Mouse (Mus musculus) heart, postnatal 25 days (tissue): ENCODE data around the gene Actrt2. TPM values are rescaled to one million over a fixed set of nuclear protein-coding genes. Genes with fewer than 3 reads are reported as not detected.
A peak's percentile ranks its signal among the peaks of the same experiment; 100 is the strongest.

Source experiments
- DNase-seq: peaks from one replicate; pipeline ENCODE4 v3.0.0; 2022; ENCODE audit warnings: low spot score
- intact Hi-C: fragments of 180-260 bp; cut with DNase I; formaldehyde crosslinking; loops from one replicate; pipeline ENCODE4 v1.15.1; 2025
- total RNA-seq, 2 experiments: library from RNA; stranded (reverse); gene quantifications; 2 replicates each; pipeline ENCODE4 v1.2.3; 2021

Actrt2 gene
- total RNA-seq, 2 experiments from 2014 or later, result not detected

- intact Hi-C loops, result no loop called here
- DNase-seq, result no peak
Observed at GRCm38 (mm10) chr4:154693348-154694015, 25.8 kb upstream of the Actrt2 start.

- intact Hi-C loops, result no loop called here
- DNase-seq, result no peak
Observed at GRCm38 (mm10) chr4:154683068-154683752, 15.5 kb upstream of the Actrt2 start.

- intact Hi-C loops, result no loop called here
Observed at GRCm38 (mm10) chr4:154682311-154682710, 14.6 kb upstream of the Actrt2 start.

GRCm38 (mm10) chr4:154675441-154676000 lies 7.9 kb upstream of the Actrt2 start:
- DNase-seq, result no peak
- intact Hi-C loops, result loop anchor here (2.0 kb wide), 2 partner anchors 227 to 347 kb away; no protein-coding TSS in a partner anchor

More at GRCm38 (mm10) chr4:154682311-154682710, 14.6 kb upstream of the Actrt2 start:
- no peak for DNase-seq

- intact Hi-C loops, result loop anchor here (2.0 kb wide), 2 partner anchors 226 to 346 kb away; no protein-coding TSS in a partner anchor
- no peak for DNase-seq
Observed at GRCm38 (mm10) chr4:154674966-154675365, 7.3 kb upstream of the Actrt2 start.

- intact Hi-C loops, result loop anchor here (2.0 kb wide), 2 partner anchors 226 to 346 kb away; no protein-coding TSS in a partner anchor
Observed at GRCm38 (mm10) chr4:154674541-154674940, 6.9 kb upstream of the Actrt2 start.

GRCm38 (mm10) chr4:154673986-154674385 lies 6.3 kb upstream of the Actrt2 start:
- no peak for DNase-seq
- intact Hi-C loops, result loop anchor here (2.0 kb wide), 2 partner anchors 225 to 345 kb away; no protein-coding TSS in a partner anchor

More at GRCm38 (mm10) chr4:154674541-154674940, 6.9 kb upstream of the Actrt2 start:
- no peak for DNase-seq

GRCm38 (mm10) chr4:154672027-154672426 lies 4.4 kb upstream of the Actrt2 start:
- no peak for DNase-seq
- intact Hi-C loops, result no loop called here

GRCm38 (mm10) chr4:154671232-154671912 lies 3.7 kb upstream of the Actrt2 start:
- intact Hi-C loops, result no loop called here
- no peak for DNase-seq

- intact Hi-C loops, result no loop called here
- no peak for DNase-seq
Observed at GRCm38 (mm10) chr4:154662681-154663215, 4.9 kb downstream of the Actrt2 start.

GRCm38 (mm10) chr4:154661256-154661655 lies 6.4 kb downstream of the Actrt2 start:
- intact Hi-C loops, result no loop called here
- DNase-seq, result no peak

GRCm38 (mm10) chr4:154660025-154660424 lies 7.6 kb downstream of the Actrt2 start:
- no peak for DNase-seq
- intact Hi-C loops, result no loop called here

- intact Hi-C loops, result no loop called here
- DNase-seq, result no peak
Observed at GRCm38 (mm10) chr4:154655134-154655910, 12.3 kb downstream of the Actrt2 start.

GRCm38 (mm10) chr4:154652494-154652893 lies 15.2 kb downstream of the Actrt2 start:
- intact Hi-C loops, result no loop called here
- DNase-seq, result no peak

GRCm38 (mm10) chr4:154649083-154649747 lies 18.5 kb downstream of the Actrt2 start:
- peak; percentile 47 for DNase-seq
- intact Hi-C loops, result no loop called here

GRCm38 (mm10) chr4:154642496-154642895 lies 25.2 kb downstream of the Actrt2 start:
- intact Hi-C loops, result no loop called here

GRCm38 (mm10) chr4:154641296-154642110 lies 26.2 kb downstream of the Actrt2 start:
- intact Hi-C loops, result no loop called here
- DNase-seq, result no peak

More at GRCm38 (mm10) chr4:154642496-154642895, 25.2 kb downstream of the Actrt2 start:
- DNase-seq, result no peak
